Mouse (Mus musculus) ES-E14 (cell line): Measurements from ENCODE around the gene Lgals9.

Experiments
- CHD2 ChIP-seq: IDR thresholded peaks from 2 replicates; pipeline ENCODE4 v1.6.1; 2014; ENCODE audit warnings: mild to moderate bottlenecking, low read depth, low read length, inconsistent platforms
- HCFC1 ChIP-seq: IDR thresholded peaks from 2 replicates; pipeline ENCODE4 v1.6.1; 2012; ENCODE audit warnings: low read length, inconsistent platforms, borderline replicate concordance; ENCODE audit not compliant: insufficient read depth
- MAFK ChIP-seq: IDR thresholded peaks from 2 replicates; pipeline ENCODE4 v1.6.1; 2014; ENCODE audit warnings: mild to moderate bottlenecking, low read depth, low read length, inconsistent platforms; ENCODE audit not compliant: insufficient read depth
- ZC3H11A ChIP-seq: IDR thresholded peaks from 2 replicates; pipeline ENCODE4 v1.6.1; 2012; ENCODE audit warnings: low read depth, mild to moderate bottlenecking, inconsistent platforms, low read length, borderline replicate concordance
- ZNF384 ChIP-seq: IDR thresholded peaks from 2 replicates; pipeline ENCODE4 v1.6.1; 2012; ENCODE audit warnings: low read depth, low read length, inconsistent platforms

DNA sequence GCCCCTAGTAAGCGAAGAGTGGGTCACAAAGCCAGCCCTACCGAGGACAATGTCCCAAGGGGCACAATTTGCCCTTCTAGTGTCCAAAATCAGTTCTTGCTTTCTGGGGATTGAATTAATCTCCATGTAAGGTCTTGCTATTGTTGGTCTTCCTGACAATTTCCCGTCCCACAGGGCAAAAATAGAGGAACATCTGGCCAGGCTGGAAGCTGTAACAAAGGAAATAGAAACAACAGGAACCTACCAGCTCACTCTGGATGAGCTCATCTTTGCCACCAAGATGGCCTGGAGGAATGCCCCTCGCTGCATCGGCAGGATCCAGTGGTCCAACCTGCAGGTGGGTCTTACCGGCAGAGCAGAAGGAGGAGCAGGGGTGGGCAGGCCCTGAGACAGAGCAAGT lies 49.6 kb downstream of the Lgals9 start:
- TF ChIP-seq HCFC1, result no peak
- TF ChIP-seq CHD2, result no peak
- no peak for TF ChIP-seq ZC3H11A
- no peak for TF ChIP-seq ZNF384
- no peak for TF ChIP-seq MAFK
